In the genomic region with DNA sequence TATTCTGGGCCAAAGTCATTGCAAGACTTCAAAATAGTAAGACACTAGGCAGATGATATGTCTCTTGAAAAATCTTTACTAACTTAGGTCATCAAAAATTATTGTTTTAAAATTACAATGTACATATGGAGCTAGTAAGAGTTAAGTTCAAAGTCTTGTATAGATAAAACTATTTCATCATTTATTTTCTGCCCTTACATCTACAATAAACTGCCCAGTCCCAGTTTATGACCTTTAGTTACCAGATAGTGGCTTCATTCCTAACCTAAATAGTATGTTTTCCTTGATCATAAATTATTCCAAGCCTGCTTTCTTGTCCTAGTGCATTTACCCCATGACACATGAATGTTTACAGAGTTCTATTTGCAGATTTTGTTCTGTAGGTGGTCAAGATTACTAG, we compare ENCODE assay signal across 15 mouse cellular contexts.
"Had no signal": no experiment of that assay in that cellular context is flagged by ENCODE, and none has a peak within 500 bp of the region (broad histone marks: within the 10 kb centered on the region; RNA-seq: fewer than 3 reads in every experiment).

No protein-coding gene starts in this region.

- H3K36me3 ChIP-seq: neural tube, embryonic 15.5 days; stomach, embryonic 15.5 days had no signal

- H3K4me1 ChIP-seq: stomach, embryonic 15.5 days had no signal

- H3K4me2 ChIP-seq: neural tube, embryonic 15.5 days; stomach, embryonic 15.5 days had no signal

- DNase-seq: retina, postnatal 1 day; right cerebral cortex, adult 18-20 months; right cerebral cortex, postnatal 14 days; right cerebral cortex, postnatal 25 days; right cerebral cortex, postnatal 4 days; spleen, adult 18-20 months; thymus, adult 18-20 months; thymus, adult 2 months; thymus, postnatal 14 days; thymus, postnatal 25 days; thymus, postnatal 36 days; thymus, postnatal 4 days had no signal

- H3K9ac ChIP-seq: neural tube, embryonic 15.5 days; stomach, embryonic 15.5 days had no signal

- H3K9me3 ChIP-seq: neural tube, embryonic 15.5 days; stomach, embryonic 15.5 days had no signal

- H3K4me3 ChIP-seq: neural tube, embryonic 15.5 days; stomach, embryonic 15.5 days had no signal

- H3K27me3 ChIP-seq: neural tube, embryonic 15.5 days; stomach, embryonic 15.5 days had no signal

- H3K27ac ChIP-seq: neural tube, embryonic 15.5 days; stomach, embryonic 15.5 days; stomach, postnatal 0 days had no signal
